8 mouse cellular contexts compared by ENCODE assay signal in the genomic region with DNA sequence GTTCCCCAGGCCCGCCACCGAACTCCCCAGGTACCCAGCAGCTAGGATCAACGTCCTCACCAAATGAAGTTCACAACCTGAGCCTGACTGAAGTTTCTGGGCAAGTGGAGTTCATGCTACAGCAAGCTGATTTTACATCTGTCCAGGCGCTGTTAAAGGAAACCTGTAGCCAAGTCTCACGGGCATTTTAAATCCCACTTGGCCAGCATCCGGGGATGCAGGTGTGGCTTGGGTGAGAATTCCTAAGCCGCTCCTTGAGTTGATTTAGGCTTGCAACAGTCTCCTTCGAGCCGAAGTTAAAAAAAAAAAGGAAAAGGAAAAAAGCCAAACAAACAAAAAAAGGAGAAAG. TPM values are rescaled to one million over a fixed set of nuclear protein-coding genes. Genes with fewer than 3 reads are reported as not detected.
DNase-seq lines count a peak whose midpoint lies in the region; ATAC-seq lines count a peak whose summit lies in the region.

A gene (minus strand): TSS at position 139 of the 349 bp plus-strand sequence.

- peak within 1 kb of the TSS; percentile 83 for H3K4me3 ChIP-seq in heart, embryonic 12.5 days
- H3K4me3 ChIP-seq in neural tube, embryonic 13.5 days, result peak within 1 kb of the TSS; percentile 81

- WGBS in heart, embryonic 12.5 days, result under 1% methylated on average over 9 of the region's 9 CpGs
- WGBS in neural tube, embryonic 13.5 days, result 2% methylated on average over 9 of the region's 9 CpGs

- H3K4me2 ChIP-seq in heart, embryonic 12.5 days, result peak within 1 kb of the TSS; percentile 86
- H3K4me2 ChIP-seq in neural tube, embryonic 13.5 days, result peak within 1 kb of the TSS; percentile 75

- peaks cover 9% of the 10 kb centered on the region for H3K36me3 ChIP-seq in heart, embryonic 12.5 days
- H3K36me3 ChIP-seq in neural tube, embryonic 13.5 days, result no peaks in the 10 kb centered on the region

- H3K27ac ChIP-seq in heart, embryonic 12.5 days (ENCODE audit: poor library complexity, severe bottlenecking), result peak within 1 kb of the TSS; percentile 100
- peak within 1 kb of the TSS; percentile 96 for H3K27ac ChIP-seq in neural tube, embryonic 13.5 days (replicated peaks)

- no peak for DNase-seq in layer of hippocampus, adult 8-10 months (ENCODE audit: low spot score in 2 of 2)
- no peak for DNase-seq in layer of hippocampus, adult 9-10 months (ENCODE audit: low spot score)
- no peak for DNase-seq in adrenal gland, postnatal 14 days
- no peak for DNase-seq in left cerebral cortex, postnatal 10 days (ENCODE audit: extremely low spot score in 1 of 2, low spot score in 2 of 2)
- no peak for DNase-seq in ovary, postnatal 10 days (ENCODE audit: low spot score)
- no peak for DNase-seq in frontal cortex, postnatal 25 days (ENCODE audit: low spot score in 2 of 2)

- peaks cover 39% of the 10 kb centered on the region for H3K4me1 ChIP-seq in heart, embryonic 12.5 days (replicated peaks)
- peaks cover 33% of the 10 kb centered on the region for H3K4me1 ChIP-seq in neural tube, embryonic 13.5 days (replicated peaks)

- ATAC-seq in heart, embryonic 12.5 days (ENCODE audit: insufficient number of reproducible peaks, low FRiP score), result no peak
- no peak for ATAC-seq in neural tube, embryonic 13.5 days (ENCODE audit: low read depth)

- intact Hi-C loops in left cerebral cortex, postnatal 10 days (cut with DNase I), result no loop called here

- H3K9ac ChIP-seq in heart, embryonic 12.5 days, result peak within 1 kb of the TSS; percentile 97
- H3K9ac ChIP-seq in neural tube, embryonic 13.5 days, result peak within 1 kb of the TSS; percentile 90

- no peaks in the 10 kb centered on the region for H3K27me3 ChIP-seq in heart, embryonic 12.5 days (replicated peaks)
- H3K27me3 ChIP-seq in neural tube, embryonic 13.5 days, result no peaks in the 10 kb centered on the region

- 0 out of 2 replicates have a peak, but pooled peaks cover 6% of the 10 kb centered on the region for H3K9me3 ChIP-seq in heart, embryonic 12.5 days (replicated peaks)
- H3K9me3 ChIP-seq in neural tube, embryonic 13.5 days, result no peaks in the 10 kb centered on the region

RNA-seq across cellular contexts. Expression of the gene that starts here (rescaled TPM):
- 100 to 1,000 TPM; 224 to 240 (median 229) TPM for total RNA-seq in layer of hippocampus, adult 8-10 months (2022)
- total RNA-seq in adrenal gland, postnatal 14 days (2021), result 144 and 165 TPM in 2 replicates
- 220 and 226 TPM in 2 replicates for polyA plus RNA-seq in heart, embryonic 12.5 days (2016; fragmentation: Nextera tagmentation; extraction: Ambion mirVana)
- total RNA-seq in left cerebral cortex, postnatal 10 days (2021), result 10 to 100 TPM; 82.7 to 90.8 TPM
- polyA plus RNA-seq in neural tube, embryonic 13.5 days (2015; fragmentation: Nextera tagmentation; extraction: Ambion mirVana), result 90.8 and 99.0 TPM in 2 replicates
